Comparison of ENCODE assay signal across 14 mouse cellular contexts in genomic region chr6:37072401-37073016, GRCm38 (mm10).
DNase-seq lines count a peak whose midpoint lies in the region; ATAC-seq and TF ChIP-seq lines count a peak whose summit lies in the region.
"Had no signal": no experiment of that assay in that cellular context is flagged by ENCODE, and none has a peak within 500 bp of the region (broad histone marks: within the 10 kb centered on the region; RNA-seq: fewer than 3 reads in every experiment).

No protein-coding gene starts in this region.

- H3K4me2 ChIP-seq in embryonic facial prominence, embryonic 13.5 days, result no peak overlapping the region
- no peak overlapping the region for H3K4me2 ChIP-seq in kidney, postnatal 0 days (ENCODE audit: low read length)
- H3K4me2 ChIP-seq in kidney, embryonic 15.5 days, result no peak overlapping the region
- H3K4me2 ChIP-seq: heart, embryonic 12.5 days; hindbrain, embryonic 14.5 days; neural tube, embryonic 13.5 days had no signal

- no peak for TF ChIP-seq CTCF in kidney, postnatal 0 days (IDR thresholded peaks at IDR 0.05; ENCODE audit: low read depth)

- H3K9me3 ChIP-seq in embryonic facial prominence, embryonic 13.5 days, result no peaks in the 10 kb centered on the region
- no peaks in the 10 kb centered on the region for H3K9me3 ChIP-seq in embryonic facial prominence, embryonic 10.5 days
- no peaks in the 10 kb centered on the region for H3K9me3 ChIP-seq in kidney, postnatal 0 days (replicated peaks; ENCODE audit: low read length)
- no peaks in the 10 kb centered on the region for H3K9me3 ChIP-seq in kidney, embryonic 15.5 days (replicated peaks)
- H3K9me3 ChIP-seq: heart, embryonic 12.5 days; neural tube, embryonic 13.5 days had no signal

- no peak overlapping the region for H3K4me3 ChIP-seq in embryonic facial prominence, embryonic 13.5 days
- H3K4me3 ChIP-seq in embryonic facial prominence, embryonic 10.5 days, result no peak overlapping the region
- no peak overlapping the region for H3K4me3 ChIP-seq in kidney, postnatal 0 days (replicated peaks; ENCODE audit: low read depth, low read length)
- H3K4me3 ChIP-seq in kidney, embryonic 15.5 days (replicated peaks), result no peak overlapping the region
- H3K4me3 ChIP-seq: heart, embryonic 12.5 days; neural tube, embryonic 13.5 days had no signal

- no peaks in the 10 kb centered on the region for H3K27me3 ChIP-seq in embryonic facial prominence, embryonic 13.5 days
- no peaks in the 10 kb centered on the region for H3K27me3 ChIP-seq in embryonic facial prominence, embryonic 10.5 days (replicated peaks; ENCODE audit: low read depth, poor library complexity, severe bottlenecking)
- H3K27me3 ChIP-seq in kidney, postnatal 0 days (ENCODE audit: insufficient read depth, low read length), result no peaks in the 10 kb centered on the region
- H3K27me3 ChIP-seq in kidney, embryonic 15.5 days, result no peaks in the 10 kb centered on the region
- H3K27me3 ChIP-seq: heart, embryonic 12.5 days; neural tube, embryonic 13.5 days had no signal

- no peaks in the 10 kb centered on the region for H3K36me3 ChIP-seq in embryonic facial prominence, embryonic 13.5 days
- H3K36me3 ChIP-seq in embryonic facial prominence, embryonic 10.5 days (replicated peaks), result no peaks in the 10 kb centered on the region
- no peaks in the 10 kb centered on the region for H3K36me3 ChIP-seq in kidney, postnatal 0 days (ENCODE audit: insufficient read depth, low read length)
- no peaks in the 10 kb centered on the region for H3K36me3 ChIP-seq in kidney, embryonic 15.5 days
- H3K36me3 ChIP-seq: heart, embryonic 12.5 days had no signal

- 49% methylated on average over 9 of the region's 9 CpGs for WGBS in embryonic facial prominence, embryonic 13.5 days
- 86% methylated on average over 9 of the region's 9 CpGs for WGBS in embryonic facial prominence, embryonic 10.5 days
- 41% methylated on average over 9 of the region's 9 CpGs for WGBS in kidney, postnatal 0 days
- 54% methylated on average over 9 of the region's 9 CpGs for WGBS in kidney, embryonic 15.5 days

- peaks cover 10% of the 10 kb centered on the region for H3K4me1 ChIP-seq in embryonic facial prominence, embryonic 13.5 days
- peaks cover 5% of the 10 kb centered on the region; the same call in 1 of the 2 replicates for H3K4me1 ChIP-seq in embryonic facial prominence, embryonic 10.5 days
- H3K4me1 ChIP-seq in kidney, postnatal 0 days (replicated peaks; ENCODE audit: insufficient read depth, low read length), result peaks cover 2% of the 10 kb centered on the region; the same call in 1 of the 2 replicates
- peaks cover 11% of the 10 kb centered on the region; the same call in 1 of the 2 replicates for H3K4me1 ChIP-seq in kidney, embryonic 15.5 days
- H3K4me1 ChIP-seq: neural tube, embryonic 13.5 days had no signal

- 0 out of 2 replicates have a peak overlapping the region, but pooled peaks have one; percentile 17 for H3K27ac ChIP-seq in embryonic facial prominence, embryonic 13.5 days
- no peak overlapping the region for H3K27ac ChIP-seq in embryonic facial prominence, embryonic 10.5 days (replicated peaks)
- no peak overlapping the region for H3K27ac ChIP-seq in kidney, postnatal 0 days
- H3K27ac ChIP-seq in kidney, embryonic 15.5 days, result no peak overlapping the region
- H3K27ac ChIP-seq: hindbrain, embryonic 14.5 days; neural tube, embryonic 13.5 days had no signal

- DNase-seq in embryonic facial prominence, embryonic 10.5 days (ENCODE audit: low spot score), result no peak
- peak; percentile 56 for DNase-seq in kidney, postnatal 0 days (ENCODE audit: low spot score)
- DNase-seq in cerebellum, postnatal 25 days, result peak; percentile 15 to 38
- DNase-seq in lung, postnatal 10 days, result peak; percentile 29
- DNase-seq in spleen, postnatal 14 days (ENCODE audit: low spot score in 2 of 2), result no peak
- no peak for DNase-seq in adrenal gland, postnatal 25 days
- DNase-seq: B cell, adult 2 months; liver had no signal

- no peak for ATAC-seq in embryonic facial prominence, embryonic 13.5 days (ENCODE audit: insufficient number of reproducible peaks, insufficient read depth, low FRiP score, low TSS enrichment, low read depth)
- ATAC-seq in kidney, postnatal 0 days (replicated peaks; ENCODE audit: low FRiP score, low read depth), result no peak
- no peak for ATAC-seq in kidney, embryonic 15.5 days (replicated peaks; ENCODE audit: low FRiP score)
- ATAC-seq: midbrain, embryonic 16.5 days had no signal

- H3K9ac ChIP-seq in embryonic facial prominence, embryonic 13.5 days, result no peak overlapping the region
- no peak overlapping the region for H3K9ac ChIP-seq in kidney, postnatal 0 days (ENCODE audit: low read depth, low read length)
- no peak overlapping the region for H3K9ac ChIP-seq in kidney, embryonic 15.5 days
- H3K9ac ChIP-seq: heart, embryonic 12.5 days; hindbrain, embryonic 14.5 days; neural tube, embryonic 13.5 days had no signal

Comparison
In these comparisons a context has a peak if more than half of its experiments do, and no peak if none do; other contexts are left out.
1. DNase-seq: peak in kidney, postnatal 0 days (single experiment), cerebellum, postnatal 25 days (2 of 2) and lung, postnatal 10 days (single experiment); none in embryonic facial prominence, embryonic 10.5 days (single experiment), spleen, postnatal 14 days (0 of 2) and adrenal gland, postnatal 25 days (single experiment).